In the genomic region with DNA sequence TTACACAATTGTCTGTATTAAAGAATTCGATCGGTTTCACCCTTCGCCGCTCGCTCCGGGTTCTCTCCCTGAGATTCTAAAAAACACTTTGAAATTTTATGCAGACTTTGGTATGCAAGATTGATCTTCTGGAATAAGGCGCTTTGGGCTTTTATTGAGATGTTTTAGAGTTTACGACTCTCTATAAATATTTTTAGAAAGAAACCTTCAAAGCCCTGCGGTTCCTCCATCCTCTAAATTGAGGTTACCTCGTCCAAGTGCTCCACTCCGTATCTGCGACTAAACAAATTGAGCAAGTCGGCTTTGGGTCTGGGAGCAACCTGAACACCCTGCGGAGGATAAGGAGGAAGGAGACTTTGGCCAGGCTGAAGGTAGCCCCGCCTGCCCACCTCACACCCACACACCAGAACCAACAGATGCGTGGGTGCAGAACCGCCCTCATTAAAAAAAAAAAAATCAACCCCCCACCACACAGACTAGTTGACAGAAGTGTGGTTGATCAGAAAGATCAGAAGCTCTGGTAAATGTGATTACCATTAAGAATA, we compare ENCODE assay signal across 9 mouse cellular contexts. TPM values are rescaled to one million over a fixed set of nuclear protein-coding genes. Genes with fewer than 3 reads are reported as not detected.
DNase-seq lines count a peak whose midpoint lies in the region; ATAC-seq and TF ChIP-seq lines count a peak whose summit lies in the region.
"Had no signal": no experiment of that assay in that cellular context is flagged by ENCODE, and none has a peak within 500 bp of the region (broad histone marks: within the 10 kb centered on the region; RNA-seq: fewer than 3 reads in every experiment).

No protein-coding gene starts in this region.

- H3K27me3 ChIP-seq in E14TG2a.4 (ENCODE audit: insufficient read depth, low read length): peaks cover 14% of the 10 kb centered on the region
- H3K27me3 ChIP-seq in hindbrain, embryonic 11.5 days (ENCODE audit: control insufficient read depth, insufficient read depth, low read length): peaks cover 13% of the 10 kb centered on the region
- peaks cover 23% of the 10 kb centered on the region for H3K27me3 ChIP-seq in limb, embryonic 14.5 days (ENCODE audit: control insufficient read depth, insufficient read depth, low read length)
- 0 out of 2 replicates have a peak, but pooled peaks cover 2% of the 10 kb centered on the region for H3K27me3 ChIP-seq in stomach, postnatal 0 days (ENCODE audit: control insufficient read depth, insufficient read depth, low read length)

- peak overlapping the region; percentile 94 for H3K4me3 ChIP-seq in E14TG2a.4 (replicated peaks; ENCODE audit: low read length)
- peak overlapping the region; percentile 64 for H3K4me3 ChIP-seq in hindbrain, embryonic 11.5 days (ENCODE audit: low read depth, low read length)
- peak overlapping the region; percentile 53 for H3K4me3 ChIP-seq in limb, embryonic 14.5 days (replicated peaks; ENCODE audit: low read length)
- peak overlapping the region; percentile 66 for H3K4me3 ChIP-seq in stomach, postnatal 0 days (ENCODE audit: low read depth, low read length)

- no peak for TF ChIP-seq EP300 in stomach, postnatal 0 days (optimal IDR thresholded peaks at IDR 0.05)

- no peak overlapping the region for H3K9ac ChIP-seq in hindbrain, embryonic 11.5 days (ENCODE audit: low read depth, low read length)
- H3K9ac ChIP-seq in limb, embryonic 14.5 days (ENCODE audit: low read depth, low read length, severe bottlenecking): 0 out of 2 replicates have a peak overlapping the region, but pooled peaks have one; percentile 50
- peak overlapping the region; percentile 70 for H3K9ac ChIP-seq in stomach, postnatal 0 days (ENCODE audit: low read length)

- peaks cover 35% of the 10 kb centered on the region for H3K4me1 ChIP-seq in E14TG2a.4 (replicated peaks; ENCODE audit: low read depth, low read length)
- no peaks in the 10 kb centered on the region; the same call in 1 of the 2 replicates for H3K4me1 ChIP-seq in hindbrain, embryonic 11.5 days (replicated peaks; ENCODE audit: control insufficient read depth, insufficient read depth, low read length)
- H3K4me1 ChIP-seq in limb, embryonic 14.5 days (ENCODE audit: control insufficient read depth, insufficient read depth, low read length): no peaks in the 10 kb centered on the region; the same call in 1 of the 2 replicates
- H3K4me1 ChIP-seq in stomach, postnatal 0 days (replicated peaks; ENCODE audit: control insufficient read depth, insufficient read depth): peaks cover 2% of the 10 kb centered on the region; the same call in 1 of the 2 replicates

- no peak for TF ChIP-seq CTCF in E14TG2a.4 (conservative IDR thresholded peaks at IDR 0.05; ENCODE audit: low read length)
- no peak for TF ChIP-seq CTCF in stomach, postnatal 0 days (IDR thresholded peaks at IDR 0.05; ENCODE audit: low read depth)

- H3K4me2 ChIP-seq in hindbrain, embryonic 11.5 days (replicated peaks; ENCODE audit: low read depth, low read length): peak overlapping the region; percentile 98
- H3K4me2 ChIP-seq in limb, embryonic 14.5 days (replicated peaks; ENCODE audit: low read depth, low read length, severe bottlenecking): peak overlapping the region; percentile 100
- peak overlapping the region; percentile 95 for H3K4me2 ChIP-seq in stomach, postnatal 0 days (replicated peaks; ENCODE audit: low read depth)

- H3K36me3 ChIP-seq in E14TG2a.4 (ENCODE audit: insufficient read depth, low read length): peaks cover 3% of the 10 kb centered on the region; the same call in 1 of the 2 replicates
- H3K36me3 ChIP-seq in hindbrain, embryonic 11.5 days (ENCODE audit: control insufficient read depth, insufficient read depth, low read length): no peaks in the 10 kb centered on the region
- no peaks in the 10 kb centered on the region for H3K36me3 ChIP-seq in limb, embryonic 14.5 days (ENCODE audit: control insufficient read depth, insufficient read depth, low read length)
- no peaks in the 10 kb centered on the region for H3K36me3 ChIP-seq in stomach, postnatal 0 days (ENCODE audit: control insufficient read depth, insufficient read depth, low read length)

- TF ChIP-seq POLR2A in limb, embryonic 14.5 days (IDR thresholded peaks at IDR 0.05; ENCODE audit: borderline replicate concordance, extremely low read depth, insufficient read depth, insufficient read length): no peak

- H3K27ac ChIP-seq in hindbrain, embryonic 11.5 days (ENCODE audit: low read depth, low read length): no peak overlapping the region
- H3K27ac ChIP-seq in limb, embryonic 14.5 days (replicated peaks; ENCODE audit: low read depth, low read length): no peak overlapping the region
- peak overlapping the region; percentile 90; the same call in 1 of the 2 replicates for H3K27ac ChIP-seq in stomach, postnatal 0 days (replicated peaks)
- H3K27ac ChIP-seq: macrophage had no signal

- peak; percentile 16 for DNase-seq in embryo, embryonic 9.5 days (ENCODE audit: extremely low spot score)
- no peak for DNase-seq in embryo, embryonic 10 days (ENCODE audit: low spot score)
- peak; percentile 33 for DNase-seq in hindbrain, embryonic 11.5 days (ENCODE audit: low spot score)
- DNase-seq in limb, embryonic 14.5 days (ENCODE audit: low spot score): peak; percentile 29
- peak; percentile 55 for DNase-seq in stomach, postnatal 0 days (ENCODE audit: low spot score)
- no peak for DNase-seq in cerebellum, postnatal 14 days
- no peak for DNase-seq in urinary bladder, postnatal 4 days (ENCODE audit: low spot score in 2 of 2)

- WGBS in hindbrain, embryonic 11.5 days: 4% methylated on average over 17 of the region's 17 CpGs
- 2% methylated on average over 17 of the region's 17 CpGs for WGBS in limb, embryonic 14.5 days
- WGBS in stomach, postnatal 0 days: 4% methylated on average over 17 of the region's 17 CpGs

- ATAC-seq in hindbrain, embryonic 11.5 days (ENCODE audit: low FRiP score): no peak
- no peak for ATAC-seq in limb, embryonic 14.5 days (ENCODE audit: low FRiP score, low read depth)
- peak; percentile 56 for ATAC-seq in stomach, postnatal 0 days (ENCODE audit: low FRiP score, low TSS enrichment)

- no peaks in the 10 kb centered on the region for H3K9me3 ChIP-seq in E14TG2a.4 (ENCODE audit: low read length)
- H3K9me3 ChIP-seq in hindbrain, embryonic 11.5 days (ENCODE audit: control insufficient read depth, low read length): no peaks in the 10 kb centered on the region
- H3K9me3 ChIP-seq in limb, embryonic 14.5 days (ENCODE audit: control insufficient read depth, low read length): no peaks in the 10 kb centered on the region
- H3K9me3 ChIP-seq in stomach, postnatal 0 days (ENCODE audit: control insufficient read depth, low read length): no peaks in the 10 kb centered on the region

RNA-seq across cellular contexts. Expression of gene Pkp2, which starts 0.7 kb away (rescaled TPM):
- polyA plus RNA-seq in hindbrain, embryonic 11.5 days (2014; fragmentation: Nextera tagmentation; extraction: Ambion mirVana): 3.5 and 4.2 TPM in 2 replicates
- polyA plus RNA-seq in limb, embryonic 14.5 days (2012; rRNA removed): 1.2 and 1.4 TPM in 2 replicates
- polyA plus RNA-seq in limb, embryonic 14.5 days (2014; fragmentation: Nextera tagmentation; extraction: Ambion mirVana): 1.9 and 2.9 TPM in 2 replicates
- 12.5 and 14.8 TPM in 2 replicates for polyA plus RNA-seq in stomach, postnatal 0 days (2015; fragmentation: Nextera tagmentation; extraction: Ambion mirVana)

Comparison
In these comparisons a context has a peak if more than half of its experiments do, and no peak if none do; other contexts are left out.
1. DNase-seq: peak in embryo, embryonic 9.5 days (single experiment), hindbrain, embryonic 11.5 days (single experiment), limb, embryonic 14.5 days (single experiment) and stomach, postnatal 0 days (single experiment); none in embryo, embryonic 10 days (single experiment), cerebellum, postnatal 14 days (0 of 2) and urinary bladder, postnatal 4 days (0 of 2).
2. Peak in every context shown above with its lines, with median percentiles within 50 percentile points of each other: H3K4me3 ChIP-seq and H3K4me2 ChIP-seq.